Mouse (Mus musculus) small intestine, adult 2 months (tissue): ENCODE data around the gene Ubac2.

Experiments
- CTCF ChIP-seq: fragments of 200-500 bp; IDR thresholded peaks from 2 replicates; pipeline ENCODE4 v1.5.1; 2012; ENCODE audit warnings: low read depth, mild to moderate bottlenecking, control low read depth, inconsistent platforms, low read length, moderate library complexity, mixed read lengths; ENCODE audit not compliant: insufficient replicate concordance, insufficient read length; ENCODE audit errors: extremely low read depth
- POLR2A ChIP-seq: fragments of 200-500 bp; IDR thresholded peaks from 2 replicates; pipeline ENCODE4 v1.6.1; 2012; ENCODE audit warnings: low read depth, mild to moderate bottlenecking, control low read depth, inconsistent platforms, low read length, moderate library complexity

DNA sequence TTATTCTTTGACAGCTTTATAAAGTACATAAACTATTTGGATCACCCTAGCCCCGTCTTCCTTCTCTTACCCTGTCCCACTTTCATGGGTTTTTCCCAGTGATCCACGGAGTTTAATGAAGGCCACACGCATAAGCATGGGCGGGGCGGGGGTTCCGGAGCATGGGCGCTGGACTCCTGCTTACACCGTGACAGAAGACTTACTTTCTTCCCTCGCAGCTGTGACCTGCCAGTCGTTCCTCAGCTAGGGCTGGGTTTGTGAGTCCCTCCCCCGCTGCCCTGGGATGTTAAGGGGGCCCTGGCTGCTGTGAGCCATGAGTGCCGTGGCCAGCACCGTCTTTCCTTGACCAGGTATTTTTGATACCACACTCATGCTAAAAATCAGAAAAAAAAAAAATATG lies 134.4 kb downstream of the Ubac2 start:
- no peak for TF ChIP-seq CTCF
- TF ChIP-seq POLR2A: no peak
